Mouse (Mus musculus): ENCODE measurements at regions not wholly inside any gene's neighbourhood (a gene's known extent, or its start where the extent isn't known, plus 50 kb on each side); places are given as distances from the start of the nearest gene placed in this dataset.

GRCm38 (mm10) chr14:76254565-76255501 lies 144.1 kb downstream of the Nufip1 start:
- Histone ChIP-seq H3K4me1 (replicated peaks; ENCODE audit: control insufficient read depth, insufficient read depth, low read length) (no peaks in the 10 kb centered on the region), H3K27me3 (replicated peaks; ENCODE audit: control insufficient read depth, insufficient read depth, low read length) (0 out of 2 replicates have a peak, but pooled peaks cover 4% of the 10 kb centered on the region), H3K9me3 (ENCODE audit: control insufficient read depth, low read length) (no peaks in the 10 kb centered on the region), H3K9ac (ENCODE audit: low read depth, low read length) (no peak overlapping the region), H3K27ac (ENCODE audit: low read depth, low read length) (no peak overlapping the region), H3K36me3 (ENCODE audit: control insufficient read depth, insufficient read depth, low read length) (no peaks in the 10 kb centered on the region), H3K4me2 (no peak overlapping the region), H3K4me3 (ENCODE audit: low read depth, low read length) (no peak overlapping the region)
- WGBS, result 53% methylated on average over 30 of the region's 30 CpGs
- no peak for ATAC-seq (replicated peaks; ENCODE audit: low FRiP score)
- no peak for DNase-seq (ENCODE audit: low spot score)

GRCm38 (mm10) chr14:76255971-76256370 lies 145.3 kb downstream of the Nufip1 start:
- ATAC-seq (replicated peaks; ENCODE audit: low FRiP score) (no peak), DNase-seq (ENCODE audit: low spot score) (no peak)
- Histone ChIP-seq H3K9ac (ENCODE audit: low read depth, low read length) (no peak overlapping the region), H3K36me3 (ENCODE audit: control insufficient read depth, insufficient read depth, low read length) (no peaks in the 10 kb centered on the region), H3K4me3 (ENCODE audit: low read depth, low read length) (no peak overlapping the region), H3K4me2 (no peak overlapping the region), H3K9me3 (ENCODE audit: control insufficient read depth, low read length) (no peaks in the 10 kb centered on the region), H3K27ac (ENCODE audit: low read depth, low read length) (no peak overlapping the region), H3K4me1 (replicated peaks; ENCODE audit: control insufficient read depth, insufficient read depth, low read length) (no peaks in the 10 kb centered on the region), H3K27me3 (replicated peaks; ENCODE audit: control insufficient read depth, insufficient read depth, low read length) (0 out of 2 replicates have a peak, but pooled peaks cover 4% of the 10 kb centered on the region)
- 88% methylated on average over 11 of the region's 11 CpGs for WGBS

GRCm38 (mm10) chr14:76258626-76259025 lies 147.9 kb downstream of the Nufip1 start:
- WGBS, result 43% methylated on average over 3 of the region's 3 CpGs
- no peak for ATAC-seq (replicated peaks; ENCODE audit: low FRiP score)
- no peak for DNase-seq (ENCODE audit: low spot score)
- H3K27me3 ChIP-seq (replicated peaks; ENCODE audit: control insufficient read depth, insufficient read depth, low read length), result 0 out of 2 replicates have a peak, but pooled peaks cover 4% of the 10 kb centered on the region
- no peak overlapping the region for H3K4me3 ChIP-seq (ENCODE audit: low read depth, low read length)
- no peak overlapping the region for H3K27ac ChIP-seq (ENCODE audit: low read depth, low read length)
- no peak overlapping the region for H3K4me2 ChIP-seq
- no peaks in the 10 kb centered on the region for H3K9me3 ChIP-seq (ENCODE audit: control insufficient read depth, low read length)
- H3K36me3 ChIP-seq (ENCODE audit: control insufficient read depth, insufficient read depth, low read length), result no peaks in the 10 kb centered on the region
- no peak overlapping the region for H3K9ac ChIP-seq (ENCODE audit: low read depth, low read length)
- no peaks in the 10 kb centered on the region for H3K4me1 ChIP-seq (replicated peaks; ENCODE audit: control insufficient read depth, insufficient read depth, low read length)

- H3K27me3 ChIP-seq (replicated peaks; ENCODE audit: control insufficient read depth, insufficient read depth, low read length), result no peaks in the 10 kb centered on the region
- H3K9me3 ChIP-seq (ENCODE audit: control insufficient read depth, low read length), result no peaks in the 10 kb centered on the region
- no peak overlapping the region for H3K4me2 ChIP-seq
- no peak for ATAC-seq (replicated peaks; ENCODE audit: low FRiP score)
- no peak overlapping the region for H3K9ac ChIP-seq (ENCODE audit: low read depth, low read length)
- WGBS, result 69% methylated on average over 5 of the region's 5 CpGs
- DNase-seq (ENCODE audit: low spot score), result no peak
- H3K4me3 ChIP-seq (ENCODE audit: low read depth, low read length), result no peak overlapping the region
- no peaks in the 10 kb centered on the region for H3K4me1 ChIP-seq (replicated peaks; ENCODE audit: control insufficient read depth, insufficient read depth, low read length)
- H3K27ac ChIP-seq (ENCODE audit: low read depth, low read length), result no peak overlapping the region
- H3K36me3 ChIP-seq (ENCODE audit: control insufficient read depth, insufficient read depth, low read length), result no peaks in the 10 kb centered on the region
Measured at GRCm38 (mm10) chr14:76260628-76261293, 150.1 kb downstream of the Nufip1 start.

- Histone ChIP-seq H3K4me3 (ENCODE audit: low read depth, low read length) (no peak overlapping the region), H3K27ac (ENCODE audit: low read depth, low read length) (no peak overlapping the region), H3K9ac (ENCODE audit: low read depth, low read length) (no peak overlapping the region), H3K4me1 (replicated peaks; ENCODE audit: control insufficient read depth, insufficient read depth, low read length) (no peaks in the 10 kb centered on the region), H3K4me2 (no peak overlapping the region), H3K36me3 (ENCODE audit: control insufficient read depth, insufficient read depth, low read length) (no peaks in the 10 kb centered on the region), H3K27me3 (replicated peaks; ENCODE audit: control insufficient read depth, insufficient read depth, low read length) (no peaks in the 10 kb centered on the region), H3K9me3 (ENCODE audit: control insufficient read depth, low read length) (no peaks in the 10 kb centered on the region)
- no peak for ATAC-seq (replicated peaks; ENCODE audit: low FRiP score)
- no peak for DNase-seq (ENCODE audit: low spot score)
- WGBS, result 88% methylated on average over 5 of the region's 5 CpGs
Measured at GRCm38 (mm10) chr14:76263682-76264081, 151.1 kb upstream of the Tsc22d1 start.

GRCm38 (mm10) chr14:76265819-76266218 lies 148.9 kb upstream of the Tsc22d1 start:
- H3K4me1 ChIP-seq (replicated peaks; ENCODE audit: control insufficient read depth, insufficient read depth, low read length), result no peaks in the 10 kb centered on the region
- H3K4me3 ChIP-seq (ENCODE audit: low read depth, low read length), result no peak overlapping the region
- no peaks in the 10 kb centered on the region for H3K36me3 ChIP-seq (ENCODE audit: control insufficient read depth, insufficient read depth, low read length)
- H3K9me3 ChIP-seq (ENCODE audit: control insufficient read depth, low read length), result no peaks in the 10 kb centered on the region
- no peak overlapping the region for H3K9ac ChIP-seq (ENCODE audit: low read depth, low read length)
- H3K4me2 ChIP-seq, result no peak overlapping the region
- 88% methylated on average over 5 of the region's 5 CpGs for WGBS
- H3K27ac ChIP-seq (ENCODE audit: low read depth, low read length), result no peak overlapping the region
- ATAC-seq (replicated peaks; ENCODE audit: low FRiP score) (no peak), DNase-seq (ENCODE audit: low spot score) (no peak)
- H3K27me3 ChIP-seq (replicated peaks; ENCODE audit: control insufficient read depth, insufficient read depth, low read length), result no peaks in the 10 kb centered on the region

- ATAC-seq (replicated peaks; ENCODE audit: low FRiP score) (no peak), DNase-seq (ENCODE audit: low spot score) (no peak)
- no peak overlapping the region for H3K27ac ChIP-seq (ENCODE audit: low read depth, low read length)
- no peaks in the 10 kb centered on the region for H3K27me3 ChIP-seq (replicated peaks; ENCODE audit: control insufficient read depth, insufficient read depth, low read length)
- no peaks in the 10 kb centered on the region for H3K4me1 ChIP-seq (replicated peaks; ENCODE audit: control insufficient read depth, insufficient read depth, low read length)
- H3K36me3 ChIP-seq (ENCODE audit: control insufficient read depth, insufficient read depth, low read length), result no peaks in the 10 kb centered on the region
- no peak overlapping the region for H3K4me3 ChIP-seq (ENCODE audit: low read depth, low read length)
- H3K4me2 ChIP-seq, result no peak overlapping the region
- H3K9me3 ChIP-seq (ENCODE audit: control insufficient read depth, low read length), result no peaks in the 10 kb centered on the region
- no peak overlapping the region for H3K9ac ChIP-seq (ENCODE audit: low read depth, low read length)
- 76% methylated on average over 4 of the region's 4 CpGs for WGBS
Measured at GRCm38 (mm10) chr14:76266249-76266648, 148.5 kb upstream of the Tsc22d1 start.

GRCm38 (mm10) chr14:76267091-76267490 lies 147.7 kb upstream of the Tsc22d1 start:
- Histone ChIP-seq H3K9ac (ENCODE audit: low read depth, low read length) (no peak overlapping the region), H3K27ac (ENCODE audit: low read depth, low read length) (no peak overlapping the region), H3K36me3 (ENCODE audit: control insufficient read depth, insufficient read depth, low read length) (no peaks in the 10 kb centered on the region), H3K27me3 (replicated peaks; ENCODE audit: control insufficient read depth, insufficient read depth, low read length) (no peaks in the 10 kb centered on the region), H3K4me1 (replicated peaks; ENCODE audit: control insufficient read depth, insufficient read depth, low read length) (no peaks in the 10 kb centered on the region), H3K9me3 (ENCODE audit: control insufficient read depth, low read length) (no peaks in the 10 kb centered on the region), H3K4me2 (no peak overlapping the region), H3K4me3 (ENCODE audit: low read depth, low read length) (no peak overlapping the region)
- DNase-seq (ENCODE audit: low spot score) (no peak), ATAC-seq (replicated peaks; ENCODE audit: low FRiP score) (no peak)
- WGBS, result 55% methylated on average over 4 of the region's 4 CpGs

Measured in liver, embryonic 11.5 days (tissue).